Comparison of ENCODE assay signal across 8 mouse cellular contexts in the genomic region with DNA sequence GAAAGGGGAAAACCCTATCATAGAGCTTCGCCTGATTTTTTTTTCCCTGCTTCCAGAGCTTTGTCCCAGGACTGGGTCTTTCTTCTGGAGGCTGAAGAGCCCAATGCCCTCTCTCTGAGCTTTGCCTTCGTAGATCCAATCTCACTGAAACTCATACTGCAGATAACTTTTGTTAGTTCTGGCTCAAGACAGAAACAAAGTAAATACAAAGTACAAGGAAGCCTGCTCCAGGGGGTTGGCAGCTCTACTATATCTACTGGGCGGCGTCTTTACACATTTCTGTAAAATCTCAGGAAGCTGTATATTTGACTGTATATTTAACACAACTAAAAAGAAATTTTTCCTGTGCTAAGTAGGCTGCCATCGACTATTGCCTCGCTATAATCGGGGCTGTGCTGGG. TPM values are rescaled to one million over a fixed set of nuclear protein-coding genes. Genes with fewer than 3 reads are reported as not detected.
A peak's percentile ranks its signal among the peaks of the same experiment; 100 is the strongest.
DNase-seq lines count a peak whose midpoint lies in the region; ATAC-seq lines count a peak whose summit lies in the region.

No protein-coding gene starts in this region.

- H3K9ac ChIP-seq in heart, embryonic 16.5 days (ENCODE audit: low read length): peak overlapping the region; percentile 80
- H3K9ac ChIP-seq in embryonic facial prominence, embryonic 11.5 days (replicated peaks; ENCODE audit: low read length): peak overlapping the region; percentile 81; the same call in 1 of the 2 replicates
- peak overlapping the region; percentile 87 for H3K9ac ChIP-seq in hindbrain, embryonic 16.5 days (ENCODE audit: low read depth, low read length)
- H3K9ac ChIP-seq in midbrain, embryonic 13.5 days (replicated peaks): peak overlapping the region; percentile 87

- 0 out of 2 replicates have a peak, but pooled peaks cover 3% of the 10 kb centered on the region for H3K4me1 ChIP-seq in heart, embryonic 16.5 days (ENCODE audit: control insufficient read depth, insufficient read depth, low read length)
- H3K4me1 ChIP-seq in embryonic facial prominence, embryonic 11.5 days (ENCODE audit: control insufficient read depth, insufficient read depth, low read length): no peaks in the 10 kb centered on the region
- H3K4me1 ChIP-seq in hindbrain, embryonic 16.5 days (ENCODE audit: control insufficient read depth, insufficient read depth, low read depth, low read length): peaks cover 9% of the 10 kb centered on the region; the same call in 1 of the 2 replicates
- peaks cover 26% of the 10 kb centered on the region for H3K4me1 ChIP-seq in midbrain, embryonic 13.5 days (replicated peaks)

- ATAC-seq in heart, embryonic 16.5 days (replicated peaks; ENCODE audit: extremely low read depth, insufficient read depth, low FRiP score): no peak
- no peak for ATAC-seq in embryonic facial prominence, embryonic 11.5 days (replicated peaks; ENCODE audit: insufficient number of reproducible peaks, low FRiP score, low TSS enrichment, low read depth)
- no peak for ATAC-seq in hindbrain, embryonic 16.5 days
- no peak for ATAC-seq in midbrain, embryonic 13.5 days

- H3K9me3 ChIP-seq in heart, embryonic 16.5 days (replicated peaks; ENCODE audit: control insufficient read depth, low read length): peaks cover 10% of the 10 kb centered on the region
- H3K9me3 ChIP-seq in embryonic facial prominence, embryonic 11.5 days (replicated peaks; ENCODE audit: control insufficient read depth, low read length): no peaks in the 10 kb centered on the region
- no peaks in the 10 kb centered on the region; the same call in 1 of the 2 replicates for H3K9me3 ChIP-seq in hindbrain, embryonic 16.5 days (ENCODE audit: control insufficient read depth, low read length)
- H3K9me3 ChIP-seq in midbrain, embryonic 13.5 days: peaks cover 4% of the 10 kb centered on the region; the same call in 1 of the 2 replicates

- no peak overlapping the region for H3K27ac ChIP-seq in heart, embryonic 16.5 days (ENCODE audit: low read length)
- no peak overlapping the region for H3K27ac ChIP-seq in embryonic facial prominence, embryonic 11.5 days (replicated peaks; ENCODE audit: low read depth, low read length)
- no peak overlapping the region; the same call in 1 of the 2 replicates for H3K27ac ChIP-seq in hindbrain, embryonic 16.5 days (ENCODE audit: low read depth, low read length)
- no peak overlapping the region for H3K27ac ChIP-seq in midbrain, embryonic 13.5 days

- H3K36me3 ChIP-seq in heart, embryonic 16.5 days (ENCODE audit: control insufficient read depth, insufficient read depth): no peaks in the 10 kb centered on the region
- no peaks in the 10 kb centered on the region for H3K36me3 ChIP-seq in embryonic facial prominence, embryonic 11.5 days (replicated peaks; ENCODE audit: control insufficient read depth, insufficient read depth, low read depth, low read length)
- H3K36me3 ChIP-seq in hindbrain, embryonic 16.5 days (ENCODE audit: control insufficient read depth, insufficient read depth, low read length): no peaks in the 10 kb centered on the region
- H3K36me3 ChIP-seq in midbrain, embryonic 13.5 days: peaks cover 15% of the 10 kb centered on the region

- peak overlapping the region; percentile 73 for H3K4me3 ChIP-seq in heart, embryonic 16.5 days (ENCODE audit: low read length)
- H3K4me3 ChIP-seq in embryonic facial prominence, embryonic 11.5 days (ENCODE audit: low read depth, low read length): peak overlapping the region; percentile 60
- H3K4me3 ChIP-seq in hindbrain, embryonic 16.5 days (ENCODE audit: low read length): peak overlapping the region; percentile 70
- peak overlapping the region; percentile 64 for H3K4me3 ChIP-seq in midbrain, embryonic 13.5 days (replicated peaks)

- peak overlapping the region; percentile 98 for H3K4me2 ChIP-seq in heart, embryonic 16.5 days (ENCODE audit: low read depth, low read length)
- peak overlapping the region; percentile 87 for H3K4me2 ChIP-seq in embryonic facial prominence, embryonic 11.5 days (ENCODE audit: low read depth, low read length)
- peak overlapping the region; percentile 91 for H3K4me2 ChIP-seq in hindbrain, embryonic 16.5 days (ENCODE audit: low read length)
- peak overlapping the region; percentile 80 for H3K4me2 ChIP-seq in midbrain, embryonic 13.5 days (replicated peaks)

- H3K27me3 ChIP-seq in heart, embryonic 16.5 days (ENCODE audit: control insufficient read depth, insufficient read depth, low read length): 0 out of 2 replicates have a peak, but pooled peaks cover 3% of the 10 kb centered on the region
- no peaks in the 10 kb centered on the region for H3K27me3 ChIP-seq in embryonic facial prominence, embryonic 11.5 days (ENCODE audit: control insufficient read depth, insufficient read depth, low read length)
- no peaks in the 10 kb centered on the region for H3K27me3 ChIP-seq in hindbrain, embryonic 16.5 days (replicated peaks; ENCODE audit: control insufficient read depth, insufficient read depth, low read length)
- no peaks in the 10 kb centered on the region for H3K27me3 ChIP-seq in midbrain, embryonic 13.5 days

- WGBS in heart, embryonic 16.5 days: 17% methylated on average over 7 of the region's 7 CpGs
- WGBS in embryonic facial prominence, embryonic 11.5 days: 22% methylated on average over 7 of the region's 7 CpGs
- 20% methylated on average over 7 of the region's 7 CpGs for WGBS in hindbrain, embryonic 16.5 days
- WGBS in midbrain, embryonic 13.5 days: 23% methylated on average over 7 of the region's 7 CpGs

- no peak for DNase-seq in heart, adult 8-10 months (ENCODE audit: low spot score)
- DNase-seq in embryonic facial prominence, embryonic 11.5 days (ENCODE audit: low spot score): no peak
- DNase-seq in spleen, adult 12 weeks (ENCODE audit: low spot score): no peak
- DNase-seq in thymus, postnatal 10 days (ENCODE audit: low spot score in 2 of 2): no peak
- no peak for DNase-seq in spleen, postnatal 14 days (ENCODE audit: low spot score in 2 of 2)

RNA-seq across cellular contexts. Expression of gene Tmc7, which starts 0.7 kb away (rescaled TPM):
- 1.3 and 1.9 TPM in 2 replicates for polyA plus RNA-seq in heart, embryonic 16.5 days (2015; fragmentation: Nextera tagmentation; extraction: Ambion mirVana)
- 1 to 10 TPM; 5.3 to 8.3 (median 7.6) TPM for total RNA-seq in heart, adult 8-10 months (2022)
- polyA plus RNA-seq in embryonic facial prominence, embryonic 11.5 days (2014; fragmentation: Nextera tagmentation; extraction: Ambion mirVana): 5.9 and 7.3 TPM in 2 replicates
- polyA plus RNA-seq in hindbrain, embryonic 16.5 days (2015; fragmentation: Nextera tagmentation; extraction: Ambion mirVana): 7.9 and 8.0 TPM in 2 replicates
- polyA plus RNA-seq in midbrain, embryonic 13.5 days (2015; fragmentation: Nextera tagmentation; extraction: Ambion mirVana): 6.2 and 6.4 TPM in 2 replicates

RNA-seq across cellular contexts. Expression of gene Tmc5, which starts 13.3 kb away (rescaled TPM):
- polyA plus RNA-seq in heart, embryonic 16.5 days (2015; fragmentation: Nextera tagmentation; extraction: Ambion mirVana): 0.44 and 0.97 TPM in 2 replicates
- total RNA-seq in heart, adult 8-10 months (2022): under 1 TPM; 0.16 to 0.37 (median 0.22) TPM
- 0.15 TPM in 1 of 2 replicates, not detected in the other for polyA plus RNA-seq in embryonic facial prominence, embryonic 11.5 days (2014; fragmentation: Nextera tagmentation; extraction: Ambion mirVana)
- polyA plus RNA-seq in hindbrain, embryonic 16.5 days (2015; fragmentation: Nextera tagmentation; extraction: Ambion mirVana): 0.21 and 0.24 TPM in 2 replicates
- 0.22 and 0.28 TPM in 2 replicates for polyA plus RNA-seq in midbrain, embryonic 13.5 days (2015; fragmentation: Nextera tagmentation; extraction: Ambion mirVana)

RNA-seq across cellular contexts. Expression of gene Coq7, which starts 50.7 kb away (rescaled TPM):
- 173 and 177 TPM in 2 replicates for polyA plus RNA-seq in heart, embryonic 16.5 days (2015; fragmentation: Nextera tagmentation; extraction: Ambion mirVana)
- 100 to 1,000 TPM; 124 to 136 (median 130) TPM for total RNA-seq in heart, adult 8-10 months (2022)
- polyA plus RNA-seq in embryonic facial prominence, embryonic 11.5 days (2014; fragmentation: Nextera tagmentation; extraction: Ambion mirVana): 107 and 110 TPM in 2 replicates
- 104 and 116 TPM in 2 replicates for polyA plus RNA-seq in hindbrain, embryonic 16.5 days (2015; fragmentation: Nextera tagmentation; extraction: Ambion mirVana)
- polyA plus RNA-seq in midbrain, embryonic 13.5 days (2015; fragmentation: Nextera tagmentation; extraction: Ambion mirVana): 98.8 and 110 TPM in 2 replicates
